Mouse (Mus musculus): ENCODE measurements around the gene Tex33. TPM values are rescaled to one million over a fixed set of nuclear protein-coding genes. Genes with fewer than 3 reads are reported as not detected.

Gene Tex33
- polyA plus RNA-seq (2015; fragmentation: Illumina TruSeq; extraction: RNeasy Lipid Tissue Mini Kit (QIAGEN cat#74804); ENCODE audit: insufficient read depth, low replicate concordance), result not detected

GRCm38 (mm10) chr15:78395478-78395962 lies at the start of gene Tex33:
TSS of gene Tex33 (minus strand) at chr15:78395912.

DNA sequence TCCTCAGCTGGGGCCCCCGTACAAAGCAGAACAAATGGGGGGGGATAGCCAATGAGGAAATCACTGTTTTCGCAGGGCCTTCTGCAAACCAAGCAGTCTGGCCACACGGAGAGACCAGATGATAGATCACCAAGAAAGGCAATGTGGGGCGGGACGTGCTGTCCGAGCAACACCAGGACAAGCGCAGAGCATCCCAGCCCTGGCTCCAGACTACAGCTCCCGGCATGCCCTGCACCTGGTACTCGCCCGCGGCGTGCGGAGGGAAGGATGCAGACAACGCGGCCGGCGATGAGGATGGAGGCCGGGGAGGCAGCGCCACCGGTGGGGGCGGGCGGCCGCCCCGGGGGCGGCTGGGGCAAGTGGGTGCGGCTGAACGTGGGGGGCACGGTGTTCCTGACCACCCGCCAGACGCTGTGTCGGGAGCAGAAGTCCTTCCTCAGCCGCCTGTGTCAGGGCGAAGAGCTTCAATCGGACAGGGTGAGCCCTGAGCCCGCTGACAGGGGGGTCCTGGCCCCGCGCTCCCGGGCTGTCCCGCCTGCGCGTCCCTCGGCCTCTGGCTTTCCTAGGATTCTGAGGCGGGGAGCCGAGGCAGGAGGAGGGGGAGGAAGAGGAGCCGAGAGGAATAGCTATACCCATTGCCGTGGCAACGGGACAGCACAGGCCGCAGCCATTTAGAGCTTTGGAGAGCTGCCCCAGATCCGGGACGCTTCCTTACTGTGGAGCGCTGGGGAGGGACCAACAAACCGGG lies 32.9 kb upstream of the Tex33 start, which contains the start of gene Kctd17:
Gene Kctd17 (plus strand): TSS at position 174 of the 748 bp plus-strand sequence.

DNA sequence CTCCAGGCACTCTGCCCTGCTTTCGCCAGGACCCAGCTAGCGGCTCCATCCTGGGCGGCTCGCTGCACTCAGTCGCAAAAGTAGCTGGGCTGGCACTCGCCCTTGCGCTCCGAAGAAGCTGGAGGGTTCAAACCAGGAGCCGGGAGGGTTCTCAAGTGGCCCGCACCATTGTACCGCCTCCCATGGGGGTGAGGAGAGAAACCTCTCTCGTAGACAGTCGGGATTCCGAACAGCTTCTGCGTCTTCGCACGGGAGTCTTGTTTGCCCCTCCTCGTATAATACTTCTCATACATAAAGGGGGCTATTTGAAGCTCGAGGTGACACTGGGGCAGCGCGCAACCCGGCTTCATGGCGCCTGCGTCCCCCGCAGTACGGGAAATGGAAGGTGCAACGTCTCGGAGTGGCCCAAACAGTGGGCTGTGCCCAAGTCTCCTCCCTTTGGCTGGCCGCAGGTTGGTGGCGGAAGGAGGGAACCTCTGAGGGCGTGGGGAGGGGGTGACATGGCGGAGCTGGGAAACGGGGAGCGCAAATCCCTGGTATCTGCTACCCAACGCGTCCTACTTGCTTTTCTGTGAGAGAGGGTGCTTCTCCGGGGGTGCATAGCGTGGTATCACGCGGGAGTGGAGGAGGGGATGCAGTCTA lies 10.7 kb upstream of the Tex33 start, which contains the start of gene Mpst:
Gene Mpst (plus strand): TSS at position 124 of the 642 bp plus-strand sequence.

GRCm38 (mm10) chr15:78405517-78406211 lies 10.0 kb upstream of the Tex33 start, which contains the start of gene Tst:
TSS of gene Tst (minus strand) at chr15:78405907.

Other genes with a start within 250 kb of the Tex33 start
- 28.0 TPM for gene Ift27, start 221.8 kb downstream of the Tex33 start, polyA plus RNA-seq (2015; fragmentation: Illumina TruSeq; extraction: RNeasy Lipid Tissue Mini Kit (QIAGEN cat#74804); ENCODE audit: insufficient read depth, low replicate concordance)
- gene Pvalb, start 189.5 kb downstream of the Tex33 start, polyA plus RNA-seq (2015; fragmentation: Illumina TruSeq; extraction: RNeasy Lipid Tissue Mini Kit (QIAGEN cat#74804); ENCODE audit: insufficient read depth, low replicate concordance), result not detected
- 134 TPM for gene Ncf4, start 151.1 kb downstream of the Tex33 start, polyA plus RNA-seq (2015; fragmentation: Illumina TruSeq; extraction: RNeasy Lipid Tissue Mini Kit (QIAGEN cat#74804); ENCODE audit: insufficient read depth, low replicate concordance)
- 27.5 TPM for gene Csf2rb2, start 90.2 kb downstream of the Tex33 start, polyA plus RNA-seq (2015; fragmentation: Illumina TruSeq; extraction: RNeasy Lipid Tissue Mini Kit (QIAGEN cat#74804); ENCODE audit: insufficient read depth, low replicate concordance)
- gene Csf2rb, start 70.2 kb downstream of the Tex33 start, polyA plus RNA-seq (2015; fragmentation: Illumina TruSeq; extraction: RNeasy Lipid Tissue Mini Kit (QIAGEN cat#74804); ENCODE audit: insufficient read depth, low replicate concordance), result 60.7 TPM
- gene Tst, start 10.0 kb upstream of the Tex33 start, polyA plus RNA-seq (2015; fragmentation: Illumina TruSeq; extraction: RNeasy Lipid Tissue Mini Kit (QIAGEN cat#74804); ENCODE audit: insufficient read depth, low replicate concordance), result 3.3 TPM
- 8.1 TPM for gene Mpst, start 10.5 kb upstream of the Tex33 start, polyA plus RNA-seq (2015; fragmentation: Illumina TruSeq; extraction: RNeasy Lipid Tissue Mini Kit (QIAGEN cat#74804); ENCODE audit: insufficient read depth, low replicate concordance)
- gene Kctd17, start 32.7 kb upstream of the Tex33 start, polyA plus RNA-seq (2015; fragmentation: Illumina TruSeq; extraction: RNeasy Lipid Tissue Mini Kit (QIAGEN cat#74804); ENCODE audit: insufficient read depth, low replicate concordance), result 10.1 TPM
- not detected for gene Tmprss6, start 72.7 kb upstream of the Tex33 start, polyA plus RNA-seq (2015; fragmentation: Illumina TruSeq; extraction: RNeasy Lipid Tissue Mini Kit (QIAGEN cat#74804); ENCODE audit: insufficient read depth, low replicate concordance)
- gene Il2rb, start 99.4 kb upstream of the Tex33 start, polyA plus RNA-seq (2015; fragmentation: Illumina TruSeq; extraction: RNeasy Lipid Tissue Mini Kit (QIAGEN cat#74804); ENCODE audit: insufficient read depth, low replicate concordance), result 38.7 TPM
- gene C1qtnf6, start 135.5 kb upstream of the Tex33 start, polyA plus RNA-seq (2015; fragmentation: Illumina TruSeq; extraction: RNeasy Lipid Tissue Mini Kit (QIAGEN cat#74804); ENCODE audit: insufficient read depth, low replicate concordance), result 8.9 TPM
- gene Sstr3, start 148.8 kb upstream of the Tex33 start, polyA plus RNA-seq (2015; fragmentation: Illumina TruSeq; extraction: RNeasy Lipid Tissue Mini Kit (QIAGEN cat#74804); ENCODE audit: insufficient read depth, low replicate concordance), result not detected
- gene Rac2, start 176.9 kb upstream of the Tex33 start, polyA plus RNA-seq (2015; fragmentation: Illumina TruSeq; extraction: RNeasy Lipid Tissue Mini Kit (QIAGEN cat#74804); ENCODE audit: insufficient read depth, low replicate concordance), result 232 TPM
- gene Cyth4, start 201.1 kb upstream of the Tex33 start, polyA plus RNA-seq (2015; fragmentation: Illumina TruSeq; extraction: RNeasy Lipid Tissue Mini Kit (QIAGEN cat#74804); ENCODE audit: insufficient read depth, low replicate concordance), result 128 TPM

All from spleen, adult 10 weeks (tissue).